Mouse (Mus musculus): ENCODE data around the gene Gpbar1.

The Gpbar1 gene

DNA sequence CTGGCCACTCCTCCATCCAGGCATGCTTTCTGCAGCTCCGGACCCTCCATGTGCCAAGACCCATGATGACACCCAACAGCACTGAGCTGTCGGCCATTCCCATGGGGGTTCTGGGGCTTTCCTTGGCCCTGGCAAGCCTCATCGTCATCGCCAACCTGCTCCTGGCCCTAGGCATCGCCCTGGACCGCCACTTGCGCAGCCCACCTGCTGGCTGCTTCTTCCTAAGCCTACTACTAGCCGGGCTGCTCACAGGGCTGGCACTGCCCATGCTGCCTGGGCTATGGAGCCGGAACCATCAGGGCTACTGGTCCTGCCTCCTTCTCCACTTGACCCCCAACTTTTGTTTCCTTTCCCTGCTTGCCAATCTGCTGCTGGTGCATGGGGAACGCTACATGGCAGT lies at the start of gene Gpbar1:
Gpbar1 (plus strand) TSS at position 13 of the 400 bp plus-strand sequence.
- no peak for DNase-seq (ENCODE audit: low read depth, low spot score)

- no peak for DNase-seq (ENCODE audit: low read depth, low spot score)
Measured at GRCm38 (mm10) chr1:74229942-74230341, 48.4 kb upstream of the Gpbar1 start.

GRCm38 (mm10) chr1:74230992-74231391 lies 47.4 kb upstream of the Gpbar1 start:
- DNase-seq (ENCODE audit: low read depth, low spot score) = no peak

DNA sequence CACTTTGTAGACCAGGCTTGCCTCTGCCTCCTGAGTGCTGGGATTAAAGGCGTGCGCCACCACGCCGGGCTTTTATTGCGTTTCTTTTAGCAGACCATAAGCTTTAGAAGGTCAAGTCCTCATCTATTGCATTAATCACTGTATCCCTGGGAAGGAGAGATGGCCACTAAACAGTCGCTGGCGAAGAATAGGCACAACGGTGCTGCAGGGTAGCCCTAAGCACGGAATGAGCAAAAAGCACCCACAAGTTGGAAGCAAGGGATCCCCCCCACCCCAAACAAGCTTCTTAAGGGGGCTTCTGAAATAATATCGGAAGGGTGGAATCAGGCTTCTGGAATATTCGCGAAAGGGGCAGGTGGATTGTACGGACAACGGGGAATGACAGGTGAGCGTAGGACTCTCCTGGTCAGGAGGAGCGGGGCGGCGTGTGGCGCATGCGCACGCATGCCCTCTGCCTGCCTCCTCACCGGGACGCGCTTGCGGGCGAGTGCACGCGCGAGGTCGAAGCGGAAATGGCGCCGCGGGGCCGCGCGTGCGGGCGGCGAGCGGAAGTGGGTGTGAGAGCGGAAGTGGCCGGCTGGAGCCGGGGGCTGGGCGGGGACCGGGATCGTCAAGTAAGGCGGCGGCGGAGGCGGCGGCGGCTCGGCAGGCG lies 42.3 kb upstream of the Gpbar1 start, which contains the start of gene Arpc2:
Arpc2 (plus strand) TSS at position 147 of the 652 bp plus-strand sequence.
- peak; percentile 96 for DNase-seq (ENCODE audit: low read depth, low spot score)

- peak; percentile 5 for DNase-seq (ENCODE audit: low read depth, low spot score)
Measured at GRCm38 (mm10) chr1:74236590-74237317, 41.6 kb upstream of the Gpbar1 start.

- no peak for DNase-seq (ENCODE audit: low read depth, low spot score)
Measured at GRCm38 (mm10) chr1:74237671-74238070, 40.7 kb upstream of the Gpbar1 start.

- no peak for DNase-seq (ENCODE audit: low read depth, low spot score)
Measured at GRCm38 (mm10) chr1:74238136-74238535, 40.2 kb upstream of the Gpbar1 start.

- DNase-seq (ENCODE audit: low read depth, low spot score) = no peak
Measured at GRCm38 (mm10) chr1:74239162-74239561, 39.2 kb upstream of the Gpbar1 start.

- no peak for DNase-seq (ENCODE audit: low read depth, low spot score)
Measured at GRCm38 (mm10) chr1:74239618-74240017, 38.7 kb upstream of the Gpbar1 start.

GRCm38 (mm10) chr1:74240311-74240710 lies 38.0 kb upstream of the Gpbar1 start:
- DNase-seq (ENCODE audit: low read depth, low spot score) = no peak

GRCm38 (mm10) chr1:74240832-74241231 lies 37.5 kb upstream of the Gpbar1 start:
- DNase-seq (ENCODE audit: low read depth, low spot score) = no peak

GRCm38 (mm10) chr1:74245525-74245924 lies 32.8 kb upstream of the Gpbar1 start:
- DNase-seq (ENCODE audit: low read depth, low spot score) = no peak

GRCm38 (mm10) chr1:74248799-74249198 lies 29.6 kb upstream of the Gpbar1 start:
- no peak for DNase-seq (ENCODE audit: low read depth, low spot score)

GRCm38 (mm10) chr1:74249331-74249980 lies 28.9 kb upstream of the Gpbar1 start:
- DNase-seq (ENCODE audit: low read depth, low spot score) = no peak

GRCm38 (mm10) chr1:74250096-74250495 lies 28.3 kb upstream of the Gpbar1 start:
- DNase-seq (ENCODE audit: low read depth, low spot score) = no peak

DNA sequence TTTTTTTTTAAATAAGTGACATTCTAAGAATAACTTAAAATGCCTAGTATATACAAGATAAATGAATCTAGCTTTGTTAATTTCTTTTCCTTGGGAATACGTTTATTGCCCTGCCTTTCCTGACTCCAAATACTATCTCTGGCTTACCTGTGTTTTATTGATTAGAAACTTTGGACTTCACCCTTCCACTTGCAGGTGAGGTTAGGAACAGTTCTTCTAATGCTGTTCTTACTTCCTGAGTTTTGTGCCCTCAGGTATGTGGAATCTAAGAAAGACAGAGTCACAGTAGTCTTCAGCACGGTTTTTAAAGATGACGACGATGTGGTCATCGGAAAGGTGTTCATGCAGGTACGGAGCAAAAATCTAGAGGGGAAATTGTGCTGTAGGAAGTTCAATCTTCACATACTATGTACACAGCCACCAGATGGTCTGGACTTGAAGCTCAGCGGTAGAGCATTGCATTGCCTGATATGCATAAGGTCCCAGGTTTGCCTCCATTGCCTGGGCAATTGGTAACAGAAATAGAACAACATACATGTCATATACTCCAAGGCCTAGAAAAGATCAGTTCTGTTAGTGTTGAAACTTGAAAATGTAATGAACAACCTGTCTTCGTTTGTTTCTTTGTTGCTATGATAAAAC lies 22.5 kb upstream of the Gpbar1 start:
- no peak for DNase-seq (ENCODE audit: low read depth, low spot score)

DNA sequence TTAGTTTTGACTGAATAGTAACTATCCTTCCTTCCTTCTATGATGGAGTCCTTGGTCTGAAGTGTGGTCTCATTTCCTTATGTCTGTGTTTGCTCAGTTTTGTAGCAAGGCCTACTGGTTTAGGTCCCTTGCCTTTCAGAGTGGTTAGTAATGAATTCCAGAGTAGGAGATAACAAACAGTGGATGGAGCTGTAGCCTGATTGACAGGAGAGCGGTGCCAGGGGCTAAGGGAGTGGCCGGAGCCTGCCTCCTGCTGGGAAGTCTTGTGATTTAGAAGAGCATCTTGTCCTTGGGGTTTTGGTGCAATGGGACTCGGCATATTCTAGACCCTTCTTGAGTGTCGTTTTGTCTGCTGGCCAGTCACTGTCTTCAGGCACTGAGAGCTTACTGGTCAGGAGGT lies 21.6 kb upstream of the Gpbar1 start:
- DNase-seq (ENCODE audit: low read depth, low spot score) = no peak

GRCm38 (mm10) chr1:74262510-74262909 lies 15.8 kb upstream of the Gpbar1 start:
- DNase-seq (ENCODE audit: low read depth, low spot score) = no peak

DNA sequence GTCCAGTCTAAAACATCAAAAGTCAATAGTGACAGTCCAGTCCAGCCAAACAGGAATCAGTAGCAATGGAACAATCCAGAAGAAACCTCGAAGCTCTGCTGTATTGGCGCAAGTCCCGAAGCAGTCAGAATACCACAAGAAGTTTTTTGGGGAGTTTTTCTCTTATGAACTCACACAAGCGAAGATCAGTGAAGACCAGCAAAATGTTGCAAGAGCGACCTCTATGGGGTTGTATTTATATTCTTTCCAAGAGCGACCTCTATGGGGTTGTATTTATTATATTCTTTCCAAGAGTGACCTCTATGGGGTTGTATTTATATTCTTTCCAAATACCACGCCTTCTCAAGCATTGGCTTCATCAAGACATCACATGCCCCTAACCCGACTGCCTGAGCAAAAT lies 9.6 kb upstream of the Gpbar1 start:
- DNase-seq (ENCODE audit: low read depth, low spot score) = no peak

DNA sequence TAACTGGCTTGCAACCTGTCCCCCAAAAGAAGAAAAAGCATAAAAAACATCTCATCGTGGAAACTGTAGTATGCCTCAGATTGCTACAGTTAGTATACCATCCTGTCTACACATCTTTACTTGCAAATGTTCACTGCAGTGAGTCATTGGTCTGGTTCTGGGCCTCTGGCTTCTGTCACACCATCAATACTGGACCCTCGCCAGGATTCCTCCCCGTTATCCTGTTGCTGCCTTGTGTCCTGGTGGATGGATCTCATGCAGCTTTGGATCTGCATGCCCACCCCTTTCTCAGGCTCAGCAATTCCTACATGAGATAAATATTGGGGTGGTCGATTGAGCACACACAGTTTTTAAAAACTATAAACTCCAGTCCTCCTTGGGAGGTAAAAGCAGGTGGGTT lies 6.7 kb upstream of the Gpbar1 start:
- no peak for DNase-seq (ENCODE audit: low read depth, low spot score)

DNA sequence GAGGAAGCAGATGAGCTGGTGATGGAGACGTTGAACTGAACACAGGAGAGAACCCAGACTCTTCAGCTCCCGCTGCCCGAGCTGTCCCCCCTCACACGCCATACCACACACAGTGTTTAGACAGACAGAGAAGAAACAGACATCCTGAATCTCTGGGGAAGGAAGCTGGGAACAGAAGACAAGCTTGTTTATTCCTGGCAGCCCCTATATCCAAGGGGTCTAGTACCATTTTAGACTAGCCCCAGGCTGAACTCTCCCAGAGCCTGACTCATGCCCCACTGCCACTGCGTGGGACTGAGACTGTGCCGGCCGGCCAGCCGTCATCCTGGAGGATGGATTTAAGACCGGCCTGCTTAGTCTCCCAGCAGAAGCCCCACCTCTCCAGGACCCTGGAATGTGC lies 3.3 kb upstream of the Gpbar1 start:
- peak; percentile 11 for DNase-seq (ENCODE audit: low read depth, low spot score)

GRCm38 (mm10) chr1:74277041-74277440 lies 1.3 kb upstream of the Gpbar1 start:
- no peak for DNase-seq (ENCODE audit: low read depth, low spot score)
